Mouse (Mus musculus) kidney, postnatal 14 days (tissue): ENCODE data around the gene Clcf1.

Source experiments
- DNase-seq: peaks from one replicate; pipeline ENCODE4 v3.0.0; 2022; ENCODE audit warnings: mixed read lengths

The Clcf1 gene

GRCm38 (mm10) chr19:4193129-4193528 is 20.9 kb upstream of the Clcf1 start:
- no peak for DNase-seq

GRCm38 (mm10) chr19:4194021-4194724 is 19.9 kb upstream of the Clcf1 start:
- DNase-seq: no peak

- DNase-seq: no peak
These were observed 19.0 kb upstream of the Clcf1 start for GRCm38 (mm10) chr19:4194776-4195650.

- no peak for DNase-seq
These were observed 18.0 kb upstream of the Clcf1 start for GRCm38 (mm10) chr19:4196048-4196447.

- no peak for DNase-seq
These were observed 17.5 kb upstream of the Clcf1 start for GRCm38 (mm10) chr19:4196548-4196947.

- DNase-seq: no peak
These were observed 16.9 kb upstream of the Clcf1 start for GRCm38 (mm10) chr19:4197180-4197579.

GRCm38 (mm10) chr19:4201291-4201909 is 12.6 kb upstream of the Clcf1 start, which contains the start of gene Rad9a:
Rad9a (minus strand) TSS chr19:4201662.
- DNase-seq: peak; percentile 97

- DNase-seq: no peak
These were observed 11.9 kb upstream of the Clcf1 start for GRCm38 (mm10) chr19:4202149-4202548.

- no peak for DNase-seq
These were observed 10.9 kb upstream of the Clcf1 start for GRCm38 (mm10) chr19:4203148-4203547.

- no peak for DNase-seq
These were observed 10.3 kb upstream of the Clcf1 start for GRCm38 (mm10) chr19:4203604-4204326.

- DNase-seq: no peak
These were observed 9.1 kb upstream of the Clcf1 start for GRCm38 (mm10) chr19:4204889-4205288.

GRCm38 (mm10) chr19:4206971-4207370 is 7.1 kb upstream of the Clcf1 start:
- DNase-seq: peak; percentile 87

- DNase-seq: no peak
These were observed 5.5 kb upstream of the Clcf1 start for GRCm38 (mm10) chr19:4208563-4208962.

GRCm38 (mm10) chr19:4211891-4212588 is 2.0 kb upstream of the Clcf1 start:
- DNase-seq: no peak

GRCm38 (mm10) chr19:4213524-4213974 is 489 bp upstream of the Clcf1 start:
- peak; percentile 76 for DNase-seq

GRCm38 (mm10) chr19:4214771-4215450 is 873 bp downstream of the Clcf1 start:
- peak; percentile 68 for DNase-seq

GRCm38 (mm10) chr19:4215451-4215840 is 1.4 kb downstream of the Clcf1 start:
- no peak for DNase-seq

- DNase-seq: peak; percentile 70
These were observed 2.1 kb downstream of the Clcf1 start for GRCm38 (mm10) chr19:4216041-4216685.

- no peak for DNase-seq
These were observed 3.1 kb downstream of the Clcf1 start for GRCm38 (mm10) chr19:4217140-4217539.

- no peak for DNase-seq
These were observed 3.8 kb downstream of the Clcf1 start for GRCm38 (mm10) chr19:4217855-4218254.

GRCm38 (mm10) chr19:4218293-4218692 is 4.3 kb downstream of the Clcf1 start:
- no peak for DNase-seq
